Mouse (Mus musculus) heart, embryonic 13.5 days (tissue): ENCODE results near the gene Ranbp10. TPM values are rescaled to one million over a fixed set of nuclear protein-coding genes. Genes with fewer than 3 reads are reported as not detected.

Source experiments
- ATAC-seq: fragments of 200-750 bp; cut with Nextera tagmentation; 2 replicates; pipeline ENCODE4 v1.8.0; 2017; ENCODE audit warnings: moderate TSS enrichment; ENCODE audit not compliant: insufficient number of reproducible peaks, low FRiP score, low TSS enrichment; ENCODE audit errors: extremely low read depth
- H3K27ac ChIP-seq: fragments of 300-500 bp; sonication (generic); replicated peaks from 2 replicates; pipeline ENCODE4 v1.5.1; 2015; ENCODE audit warnings: moderate library complexity, mild to moderate bottlenecking, inconsistent platforms
- H3K27me3 ChIP-seq: fragments of 300-500 bp; sonication (generic); replicated peaks from 2 replicates; pipeline ENCODE4 v1.6.1; 2015; ENCODE audit warnings: mild to moderate bottlenecking, inconsistent platforms
- H3K36me3 ChIP-seq: fragments of 300-500 bp; sonication (generic); 2 replicates; pipeline ENCODE4 v1.6.1; 2015; ENCODE audit warnings: mild to moderate bottlenecking, inconsistent platforms
- H3K4me1 ChIP-seq: fragments of 300-500 bp; sonication (generic); 2 replicates; pipeline ENCODE4 v1.6.1; 2015; ENCODE audit warnings: inconsistent platforms
- H3K4me2 ChIP-seq: fragments of 300-500 bp; sonication (generic); 2 replicates; pipeline ENCODE4 v1.6.1; 2015; ENCODE audit warnings: inconsistent platforms, mild to moderate bottlenecking, moderate library complexity
- H3K4me3 ChIP-seq: fragments of 300-500 bp; sonication (generic); 2 replicates; pipeline ENCODE4 v1.5.1; 2015; ENCODE audit warnings: moderate library complexity, mild to moderate bottlenecking, inconsistent platforms
- H3K9ac ChIP-seq: fragments of 300-500 bp; sonication (generic); 2 replicates; pipeline ENCODE4 v1.6.1; 2015; ENCODE audit warnings: inconsistent platforms, mild to moderate bottlenecking, moderate library complexity
- H3K9me3 ChIP-seq: fragments of 300-500 bp; sonication (generic); 2 replicates; pipeline ENCODE4 v1.6.1; 2016; ENCODE audit warnings: inconsistent platforms
- WGBS: fragments of 180-500 bp; shearing (Covaris S2); methylation state at CpG from one replicate; pipeline ENCODE4 v1.1.7; 2015; ENCODE audit warnings: mixed read lengths; 5-methylcytosine and 5-hydroxymethylcytosine counted together
- polyA plus RNA-seq: library from polyadenylated mRNA; unstranded; fragments of >200 nt; fragmentation: Nextera tagmentation; extraction: Ambion mirVana; gene quantifications from 2 replicates; pipeline ENCODE4 v1.2.1, GENCODE M21; 2015

Gene Ranbp10
- polyA plus RNA-seq, 1 experiment from 2014 or later = 9.8 TPM

DNA sequence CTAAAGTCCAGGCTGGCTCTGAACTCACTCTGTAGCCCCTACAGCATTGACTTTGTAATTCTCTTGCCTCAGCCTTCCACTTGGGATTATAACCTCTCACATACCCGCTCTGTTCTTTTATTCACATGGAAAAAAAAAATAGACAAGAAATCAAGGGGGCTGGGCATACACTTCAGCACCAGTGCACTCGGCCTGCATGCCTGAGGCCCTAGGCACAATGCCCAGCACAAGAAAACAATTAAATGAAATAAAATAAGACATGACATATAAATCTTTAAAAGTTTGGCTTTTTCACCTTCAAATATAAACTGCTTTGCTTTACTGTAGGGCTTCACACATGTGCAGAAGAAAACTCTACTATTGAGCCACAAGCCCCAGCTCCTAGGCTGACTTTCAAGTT lies 73.2 kb downstream of the Ranbp10 start:
- no peak overlapping the region for H3K4me3 ChIP-seq
- no peak for ATAC-seq

DNA sequence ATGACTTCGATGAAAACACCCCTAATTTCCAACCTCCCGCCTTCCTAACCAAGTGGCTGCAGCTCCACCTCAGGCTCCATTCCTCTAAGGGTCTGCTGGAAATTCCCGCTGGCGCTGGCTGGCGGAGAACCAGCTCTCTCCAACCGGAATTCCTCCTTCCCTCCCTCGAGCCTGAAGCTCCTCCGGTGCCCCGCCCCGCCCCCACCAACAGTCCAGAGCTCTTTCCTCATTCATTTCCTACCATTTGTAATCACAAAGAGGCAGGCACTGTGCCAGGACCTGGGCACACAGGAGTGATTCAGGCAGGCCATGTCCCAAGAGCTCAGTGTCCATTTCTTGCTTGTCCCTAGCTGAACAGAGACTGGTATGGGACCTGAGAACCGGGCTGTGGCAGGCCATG lies 76.5 kb downstream of the Ranbp10 start:
- Histone ChIP-seq H3K4me1 (peaks cover 36% of the 10 kb centered on the region), H3K36me3 (no peaks in the 10 kb centered on the region), H3K27ac (peak overlapping the region; percentile 80), H3K27me3 (no peaks in the 10 kb centered on the region), H3K4me3 (peak overlapping the region; percentile 23), H3K9me3 (no peaks in the 10 kb centered on the region), H3K9ac (peak overlapping the region; percentile 63), H3K4me2 (peak overlapping the region; percentile 57)
- peak; percentile 65; the same call in 1 of the 2 replicates for ATAC-seq
- 11% methylated on average over 11 of the region's 11 CpGs for WGBS

More for the DNA sequence above, 73.2 kb downstream of the Ranbp10 start:
- H3K27me3 ChIP-seq = no peaks in the 10 kb centered on the region
- 76% methylated on average over 2 of the region's 2 CpGs for WGBS
- no peaks in the 10 kb centered on the region for H3K36me3 ChIP-seq
- peaks cover 35% of the 10 kb centered on the region for H3K4me1 ChIP-seq
- H3K27ac ChIP-seq = no peak overlapping the region
- no peaks in the 10 kb centered on the region for H3K9me3 ChIP-seq
- no peak overlapping the region for H3K9ac ChIP-seq
- no peak overlapping the region for H3K4me2 ChIP-seq

DNA sequence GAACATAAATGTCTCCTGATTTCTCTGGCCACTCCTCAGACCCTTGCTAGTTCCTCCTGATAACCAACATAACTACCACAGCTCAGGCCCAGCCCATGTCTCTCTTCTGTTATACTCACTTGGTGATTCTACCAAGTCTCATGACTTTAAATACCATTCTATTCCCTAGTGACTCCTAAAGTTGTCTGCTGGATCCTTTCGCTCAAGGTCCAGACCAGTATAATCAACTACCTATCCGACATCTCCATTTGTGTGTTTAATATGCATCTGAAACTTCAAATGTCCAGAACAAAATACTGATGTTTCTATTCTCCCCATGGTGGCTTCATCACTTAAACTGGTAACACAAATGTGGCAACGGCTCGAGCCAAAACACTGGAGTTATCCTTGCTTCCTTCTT lies 83.8 kb downstream of the Ranbp10 start:
- H3K4me3 ChIP-seq = no peak overlapping the region
- no peaks in the 10 kb centered on the region for H3K9me3 ChIP-seq
- WGBS = 73% methylated on average over 4 of the region's 4 CpGs
- ATAC-seq = no peak
- no peak overlapping the region for H3K4me2 ChIP-seq
- H3K27ac ChIP-seq = no peak overlapping the region
- H3K9ac ChIP-seq = no peak overlapping the region
- H3K4me1 ChIP-seq = peaks cover 16% of the 10 kb centered on the region
- H3K36me3 ChIP-seq = no peaks in the 10 kb centered on the region; the same call in 1 of the 2 replicates
- H3K27me3 ChIP-seq = no peaks in the 10 kb centered on the region

DNA sequence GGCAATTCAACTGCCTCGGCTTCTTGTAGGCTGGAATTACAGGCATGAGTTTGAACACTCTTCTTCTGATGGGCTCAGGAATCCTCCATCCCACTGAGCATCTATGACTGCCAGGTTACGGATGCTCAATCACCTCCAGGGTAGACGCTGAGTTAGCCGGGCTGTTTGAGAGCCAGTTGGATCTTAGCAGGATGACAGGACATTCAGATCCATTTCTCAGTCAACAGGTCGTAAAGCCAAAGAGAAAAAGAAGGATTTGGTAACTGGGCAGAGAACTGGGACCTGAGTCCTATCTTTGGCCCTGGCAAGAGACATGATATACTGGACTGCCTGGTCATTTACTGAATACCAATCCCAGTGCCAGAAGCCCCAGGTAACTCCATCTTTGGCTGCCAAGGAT lies 87.9 kb downstream of the Ranbp10 start:
- Histone ChIP-seq H3K9me3 (no peaks in the 10 kb centered on the region), H3K4me1 (peaks cover 8% of the 10 kb centered on the region), H3K4me2 (no peak overlapping the region), H3K27ac (no peak overlapping the region), H3K36me3 (0 out of 2 replicates have a peak, but pooled peaks cover 3% of the 10 kb centered on the region), H3K27me3 (no peaks in the 10 kb centered on the region), H3K4me3 (no peak overlapping the region), H3K9ac (no peak overlapping the region)
- ATAC-seq = no peak
- WGBS = 81% methylated on average over 5 of the region's 5 CpGs

DNA sequence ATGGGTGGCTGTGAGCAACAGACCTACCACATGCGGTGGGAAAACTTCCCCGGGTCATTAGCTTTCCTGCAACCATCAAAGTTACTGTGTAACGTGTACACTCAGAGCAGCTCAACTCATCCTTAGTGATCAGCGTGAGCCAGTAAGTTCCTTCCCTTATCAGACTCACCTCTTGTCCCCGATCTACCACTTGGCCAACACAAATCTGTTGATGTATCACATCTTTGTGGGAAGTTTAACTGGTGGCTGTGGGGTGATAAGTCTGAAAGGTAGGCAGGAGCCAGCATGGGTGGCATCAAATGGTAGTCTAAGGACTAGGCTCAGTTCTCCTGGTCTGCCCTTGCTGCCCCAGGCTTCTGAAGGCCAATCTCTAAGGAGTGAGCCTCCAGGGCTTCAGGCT lies 95.0 kb downstream of the Ranbp10 start:
- WGBS = 86% methylated on average over 5 of the region's 5 CpGs
- Histone ChIP-seq H3K9ac (no peak overlapping the region), H3K9me3 (no peaks in the 10 kb centered on the region), H3K27me3 (no peaks in the 10 kb centered on the region), H3K4me2 (no peak overlapping the region), H3K4me1 (no peaks in the 10 kb centered on the region), H3K36me3 (peaks cover 9% of the 10 kb centered on the region), H3K27ac (no peak overlapping the region), H3K4me3 (no peak overlapping the region)
- no peak for ATAC-seq

DNA sequence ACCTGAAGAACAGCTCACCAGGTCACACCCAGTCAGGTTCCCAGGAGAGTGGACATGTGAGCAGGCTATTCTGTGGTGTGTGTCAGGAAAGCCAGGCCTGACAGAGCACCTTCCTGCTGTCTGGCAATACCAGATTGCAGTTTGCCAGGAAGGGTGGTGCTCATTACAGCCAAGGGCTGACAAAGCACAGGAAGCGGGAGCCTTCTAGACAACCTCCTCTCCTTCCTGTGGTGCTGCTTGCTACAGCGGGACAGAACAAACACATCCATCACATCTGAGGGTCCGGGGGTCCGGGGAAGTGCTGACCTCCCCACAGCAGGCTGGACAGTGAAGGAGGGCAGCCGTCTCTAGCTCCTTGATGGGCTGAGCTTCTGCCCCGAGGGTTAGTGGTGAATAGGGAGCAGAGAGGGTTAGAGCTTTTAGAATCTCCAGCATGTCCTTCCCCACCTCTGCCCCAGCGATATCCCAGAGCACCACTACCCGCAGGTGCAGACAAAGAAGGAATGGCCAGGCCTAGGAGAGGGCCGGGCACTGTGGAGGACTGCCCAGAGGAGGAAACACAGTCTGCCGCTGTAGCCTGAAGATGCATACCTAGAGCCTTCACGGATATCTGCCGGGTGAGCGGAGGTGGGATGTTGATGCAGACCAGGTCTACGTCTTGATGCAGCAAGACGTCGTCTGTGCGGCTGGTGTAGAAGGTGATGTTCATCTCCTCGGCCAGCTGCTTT lies 99.6 kb downstream of the Ranbp10 start:
- Histone ChIP-seq H3K27ac (peak overlapping the region; percentile 77), H3K9ac (no peak overlapping the region; the same call in 1 of the 2 replicates), H3K4me1 (peaks cover 3% of the 10 kb centered on the region; the same call in 1 of the 2 replicates), H3K9me3 (no peaks in the 10 kb centered on the region), H3K36me3 (peaks cover 29% of the 10 kb centered on the region), H3K27me3 (no peaks in the 10 kb centered on the region), H3K4me3 (no peak overlapping the region), H3K4me2 (peak overlapping the region; percentile 18; the same call in 1 of the 2 replicates)
- 69% methylated on average over 18 of the region's 18 CpGs for WGBS
- peak; percentile 54; the same call in 1 of the 2 replicates for ATAC-seq

DNA sequence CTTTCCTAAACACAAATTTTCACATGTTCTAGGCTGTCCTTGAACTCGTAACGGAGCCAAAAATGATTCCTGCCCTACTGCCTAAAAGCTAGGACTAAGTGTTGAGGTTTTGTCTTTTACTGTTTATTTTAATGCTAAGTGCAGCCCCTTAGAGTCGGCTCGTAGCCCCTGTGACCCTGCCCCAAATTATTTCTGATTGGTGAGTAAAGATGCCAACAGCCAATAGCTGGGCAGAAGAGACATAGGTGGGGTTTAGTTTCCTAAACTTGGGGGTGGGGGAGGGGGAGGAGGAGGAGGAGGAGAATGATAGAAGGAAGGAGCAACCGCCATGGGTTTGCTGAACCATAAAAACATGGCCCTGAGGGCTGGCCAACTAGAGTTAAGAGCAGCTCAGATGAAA lies 101.4 kb downstream of the Ranbp10 start:
- peaks cover 29% of the 10 kb centered on the region for H3K36me3 ChIP-seq
- H3K4me2 ChIP-seq = no peak overlapping the region
- 70% methylated on average over 5 of the region's 5 CpGs for WGBS
- no peak overlapping the region for H3K9ac ChIP-seq
- no peak for ATAC-seq
- no peaks in the 10 kb centered on the region for H3K9me3 ChIP-seq
- H3K4me1 ChIP-seq = peaks cover 3% of the 10 kb centered on the region; the same call in 1 of the 2 replicates
- H3K27ac ChIP-seq = no peak overlapping the region
- no peak overlapping the region for H3K4me3 ChIP-seq
- H3K27me3 ChIP-seq = no peaks in the 10 kb centered on the region

DNA sequence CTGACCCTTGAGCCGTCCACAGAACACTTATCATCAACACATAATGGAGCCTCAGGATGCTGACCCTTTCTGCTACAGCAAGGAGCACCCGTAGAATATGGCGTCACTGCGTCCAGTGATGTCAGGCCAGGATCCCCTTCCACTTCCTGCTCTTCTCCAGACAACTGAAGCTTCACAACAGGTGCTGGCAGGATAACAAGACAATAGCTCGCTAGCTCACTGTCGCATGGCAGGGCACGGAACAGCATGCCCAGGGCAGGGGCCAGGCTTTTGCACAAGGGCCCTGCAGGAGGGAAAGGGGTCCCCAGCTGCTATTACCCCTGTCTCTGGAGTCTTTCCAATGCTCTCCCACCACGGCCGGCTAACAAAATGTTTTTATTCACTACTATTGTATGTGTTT lies 104.3 kb downstream of the Ranbp10 start:
- Histone ChIP-seq H3K4me2 (no peak overlapping the region), H3K9me3 (no peaks in the 10 kb centered on the region), H3K27ac (no peak overlapping the region), H3K4me1 (peaks cover 3% of the 10 kb centered on the region; the same call in 1 of the 2 replicates), H3K9ac (no peak overlapping the region), H3K36me3 (peaks cover 27% of the 10 kb centered on the region), H3K27me3 (no peaks in the 10 kb centered on the region), H3K4me3 (no peak overlapping the region)
- ATAC-seq = no peak
- WGBS = 85% methylated on average over 9 of the region's 9 CpGs

DNA sequence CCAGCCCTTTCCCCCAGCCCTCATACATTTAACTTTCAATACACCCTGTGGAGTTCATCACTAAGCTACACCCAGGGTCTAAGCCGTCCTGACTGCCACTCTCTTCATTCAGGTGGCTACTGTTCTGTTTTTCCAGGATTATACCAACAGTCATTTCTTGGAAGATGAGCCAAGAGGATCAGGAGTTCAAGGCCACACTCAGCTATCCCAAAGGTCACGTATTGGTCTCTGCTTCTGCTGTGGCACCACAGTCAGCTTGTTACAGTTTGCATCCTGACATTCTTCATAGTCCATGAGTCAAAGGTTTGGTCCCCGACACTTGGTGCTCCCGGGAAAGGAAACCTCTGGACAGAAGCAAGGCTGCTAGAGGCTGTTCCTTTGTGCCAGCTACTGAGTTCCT lies 107.5 kb downstream of the Ranbp10 start:
- H3K27me3 ChIP-seq = no peaks in the 10 kb centered on the region
- no peak overlapping the region for H3K4me2 ChIP-seq
- H3K4me1 ChIP-seq = no peaks in the 10 kb centered on the region
- 78% methylated on average over 4 of the region's 4 CpGs for WGBS
- no peaks in the 10 kb centered on the region for H3K9me3 ChIP-seq
- peaks cover 22% of the 10 kb centered on the region for H3K36me3 ChIP-seq
- H3K4me3 ChIP-seq = no peak overlapping the region
- H3K9ac ChIP-seq = no peak overlapping the region
- ATAC-seq = no peak
- no peak overlapping the region for H3K27ac ChIP-seq

Other genes starting within 250 kb of the Ranbp10 start
- gene Ripor1, start 222.1 kb downstream of the Ranbp10 start, polyA plus RNA-seq = 32.1 and 32.5 TPM in 2 replicates
- gene Ctcf, start 190.8 kb downstream of the Ranbp10 start, polyA plus RNA-seq = 67.1 and 76.2 TPM in 2 replicates
- gene Agrp, start 190.0 kb downstream of the Ranbp10 start, polyA plus RNA-seq = 0.23 TPM in 1 of 2 replicates, not detected in the other
- 0.27 TPM in 2 replicates for gene Carmil2, start 141.1 kb downstream of the Ranbp10 start, polyA plus RNA-seq
- 41.6 and 44.0 TPM in 2 replicates for gene Acd, start 126.2 kb downstream of the Ranbp10 start, polyA plus RNA-seq
- gene Pard6a, start 126.2 kb downstream of the Ranbp10 start, polyA plus RNA-seq = 11.6 and 11.9 TPM in 2 replicates
- not detected in 2 replicates for gene 4933405L10Rik, start 119.7 kb downstream of the Ranbp10 start, polyA plus RNA-seq
- 12.5 and 13.3 TPM in 2 replicates for gene Enkd1, start 119.1 kb downstream of the Ranbp10 start, polyA plus RNA-seq
- 9.6 and 12.1 TPM in 2 replicates for gene Gfod2, start 68.7 kb downstream of the Ranbp10 start, polyA plus RNA-seq
- 0.19 TPM in 1 of 2 replicates, not detected in the other for gene Tsnaxip1, start 381 bp upstream of the Ranbp10 start, polyA plus RNA-seq
- 37.1 and 40.5 TPM in 2 replicates for gene Cenpt, start 25.9 kb upstream of the Ranbp10 start, polyA plus RNA-seq
- gene Thap11, start 27.8 kb upstream of the Ranbp10 start, polyA plus RNA-seq = 44.8 and 47.1 TPM in 2 replicates
- 177 and 212 TPM in 2 replicates for gene Nutf2, start 33.2 kb upstream of the Ranbp10 start, polyA plus RNA-seq
- 28.9 and 30.6 TPM in 2 replicates for gene Edc4, start 53.5 kb upstream of the Ranbp10 start, polyA plus RNA-seq
- 0.52 and 0.88 TPM in 2 replicates for gene Nrn1l, start 66.2 kb upstream of the Ranbp10 start, polyA plus RNA-seq
- 23.6 and 24.6 TPM in 2 replicates for gene Pskh1, start 73.1 kb upstream of the Ranbp10 start, polyA plus RNA-seq
- gene Ctrl, start 106.5 kb upstream of the Ranbp10 start, polyA plus RNA-seq = 0.74 and 1.1 TPM in 2 replicates
- gene Psmb10, start 111.1 kb upstream of the Ranbp10 start, polyA plus RNA-seq = 51.9 and 61.3 TPM in 2 replicates
- 1.5 and 3.0 TPM in 2 replicates for gene Lcat, start 116.0 kb upstream of the Ranbp10 start, polyA plus RNA-seq
- gene Slc12a4, start 138.7 kb upstream of the Ranbp10 start, polyA plus RNA-seq = 37.7 and 39.4 TPM in 2 replicates
- gene Dpep3, start 152.1 kb upstream of the Ranbp10 start, polyA plus RNA-seq = not detected in 2 replicates
- 16.4 and 16.7 TPM in 2 replicates for gene Dus2, start 164.0 kb upstream of the Ranbp10 start, polyA plus RNA-seq
- gene Dpep2nb, start 178.6 kb upstream of the Ranbp10 start, polyA plus RNA-seq = 0.22 and 0.35 TPM in 2 replicates
- gene Ddx28, start 184.5 kb upstream of the Ranbp10 start, polyA plus RNA-seq = 12.2 and 12.5 TPM in 2 replicates
- 3.4 and 4.5 TPM in 2 replicates for gene Nfatc3, start 231.5 kb upstream of the Ranbp10 start, polyA plus RNA-seq